Mouse (Mus musculus) heart, postnatal 36 days (tissue): ENCODE measurements around the gene Trim9. TPM values are rescaled to one million over a fixed set of nuclear protein-coding genes. Genes with fewer than 3 reads are reported as not detected.
A peak's percentile ranks its signal among the peaks of the same experiment; 100 is the strongest.

Experiments
- DNase-seq, 2 experiments: peaks; one replicate each; pipeline ENCODE4 v3.0.0; 2021 to 2022
- intact Hi-C: fragments of 180-260 bp; cut with DNase I; formaldehyde crosslinking; loops from one replicate; pipeline ENCODE4 v1.15.1; 2025
- total RNA-seq, 2 experiments: library from RNA; stranded (reverse); gene quantifications; 2 replicates each; pipeline ENCODE4 v1.2.3; 2021

Trim9 gene
- total RNA-seq, result under 1 TPM in 1 of 2 experiments, not detected in 1; 0.16 TPM

- DNase-seq, result peak; percentile 80 to 85
- intact Hi-C loops, result loop anchor here (10.0 kb wide), 1 partner anchor 567 kb away; no protein-coding TSS in a partner anchor
These were observed at the start of gene Trim9 for GRCm38 (mm10) chr12:70347202-70347841. Trim9 (minus strand) TSS chr12:70347614.

GRCm38 (mm10) chr12:70395061-70395460, 47.6 kb upstream of the Trim9 start:
- DNase-seq, result no peak
- intact Hi-C loops, result no loop called here

- no peak for DNase-seq
- intact Hi-C loops, result no loop called here
These were observed 43.8 kb upstream of the Trim9 start for GRCm38 (mm10) chr12:70391236-70391635.

GRCm38 (mm10) chr12:70374976-70375375, 27.6 kb upstream of the Trim9 start:
- intact Hi-C loops, result no loop called here

GRCm38 (mm10) chr12:70372874-70373273, 25.5 kb upstream of the Trim9 start:
- no peak for DNase-seq
- intact Hi-C loops, result no loop called here

More at GRCm38 (mm10) chr12:70374976-70375375, 27.6 kb upstream of the Trim9 start:
- no peak for DNase-seq

- intact Hi-C loops, result no loop called here
- no peak for DNase-seq
These were observed 21.9 kb upstream of the Trim9 start for GRCm38 (mm10) chr12:70369348-70369747.

- no peak for DNase-seq
- intact Hi-C loops, result no loop called here
These were observed 21.4 kb upstream of the Trim9 start for GRCm38 (mm10) chr12:70368820-70369219.

- peak in 1 of 2 experiments; percentile 4 for DNase-seq
- intact Hi-C loops, result no loop called here
These were observed 20.2 kb upstream of the Trim9 start for GRCm38 (mm10) chr12:70367326-70368248.

GRCm38 (mm10) chr12:70363016-70363415, 15.6 kb upstream of the Trim9 start:
- DNase-seq, result no peak

GRCm38 (mm10) chr12:70360276-70360675, 12.9 kb upstream of the Trim9 start:
- no peak for DNase-seq
- intact Hi-C loops, result no loop called here

More at GRCm38 (mm10) chr12:70363016-70363415, 15.6 kb upstream of the Trim9 start:
- intact Hi-C loops, result no loop called here

- DNase-seq, result no peak
- intact Hi-C loops, result no loop called here
These were observed 12.0 kb upstream of the Trim9 start for GRCm38 (mm10) chr12:70359443-70359842.

GRCm38 (mm10) chr12:70354926-70355325, 7.5 kb upstream of the Trim9 start:
- no peak for DNase-seq
- intact Hi-C loops, result no loop called here

GRCm38 (mm10) chr12:70350490-70350889, 3.1 kb upstream of the Trim9 start:
- DNase-seq, result no peak
- intact Hi-C loops, result no loop called here

GRCm38 (mm10) chr12:70349788-70350187, 2.4 kb upstream of the Trim9 start:
- DNase-seq, result no peak
- intact Hi-C loops, result loop anchor here (10.0 kb wide), 1 partner anchor 565 kb away; no protein-coding TSS in a partner anchor

GRCm38 (mm10) chr12:70348026-70348425, 612 bp upstream of the Trim9 start:
- no peak for DNase-seq
- intact Hi-C loops, result loop anchor here (10.0 kb wide), 1 partner anchor 567 kb away; no protein-coding TSS in a partner anchor

GRCm38 (mm10) chr12:70346139-70347026, 1.0 kb downstream of the Trim9 start:
- DNase-seq, result peak in 1 of 2 experiments; percentile 1
- intact Hi-C loops, result loop anchor here (10.0 kb wide), 1 partner anchor 568 kb away; no protein-coding TSS in a partner anchor

- intact Hi-C loops, result loop anchor here (10.0 kb wide), 1 partner anchor 569 kb away; no protein-coding TSS in a partner anchor
- no peak for DNase-seq
These were observed 1.8 kb downstream of the Trim9 start for GRCm38 (mm10) chr12:70345531-70346138.

GRCm38 (mm10) chr12:70335176-70335575, 12.2 kb downstream of the Trim9 start:
- DNase-seq, result no peak
- intact Hi-C loops, result no loop called here

- DNase-seq, result no peak
- intact Hi-C loops, result no loop called here
These were observed 14.1 kb downstream of the Trim9 start for GRCm38 (mm10) chr12:70333253-70333805.
